ENCODE assay signal across 11 mouse cellular contexts in the genomic region with DNA sequence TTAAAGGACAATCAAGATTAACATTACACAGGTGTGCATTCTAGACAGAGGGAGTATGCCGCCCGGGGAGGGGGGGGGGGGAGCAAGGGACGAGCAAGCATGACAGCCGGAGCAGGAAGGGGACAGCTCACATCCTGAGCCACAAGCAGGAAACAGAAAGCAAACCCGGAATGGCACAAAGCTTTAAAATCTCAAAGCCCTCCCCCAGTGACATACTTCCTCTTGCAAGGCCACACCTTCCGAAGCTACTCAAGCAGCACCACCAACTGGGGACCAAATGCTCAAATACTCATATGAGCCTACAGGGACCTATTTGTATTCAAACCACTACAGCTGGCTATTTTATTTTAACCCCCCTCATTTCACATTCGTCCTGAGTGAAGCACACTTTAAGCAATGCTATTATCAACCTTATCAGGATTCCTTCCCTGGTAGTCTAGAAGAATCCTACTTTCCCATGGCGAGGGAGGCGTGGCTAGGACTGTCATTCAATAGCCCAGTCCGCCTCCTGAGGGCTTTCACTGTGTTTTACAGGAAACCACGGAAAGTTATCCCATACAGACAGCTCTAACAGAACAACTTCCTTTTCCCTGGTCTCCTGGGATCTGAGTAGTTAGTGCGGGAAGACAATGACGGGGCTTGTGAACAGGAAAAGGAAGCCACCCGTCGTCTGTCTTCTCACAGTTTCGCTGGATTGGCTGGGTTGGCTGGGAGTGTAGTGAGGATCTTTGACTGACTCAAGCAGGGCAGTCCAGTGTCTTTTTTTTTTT.
A peak's percentile ranks its signal among the peaks of the same experiment; 100 is the strongest.
DNase-seq lines count a peak whose midpoint lies in the region; TF ChIP-seq lines count a peak whose summit lies in the region.
"Had no signal": no experiment of that assay in that cellular context is flagged by ENCODE, and none has a peak within 500 bp of the region (broad histone marks: within the 10 kb centered on the region; RNA-seq: fewer than 3 reads in every experiment).

No protein-coding gene starts in this region.

- H3K36me3 ChIP-seq in heart, embryonic 10.5 days: no peaks in the 10 kb centered on the region

- intact Hi-C loops in gastrocnemius, adult 2 months (cut with DNase I): no loop called here

- WGBS in heart, embryonic 10.5 days: 46% methylated on average over 16 of the region's 16 CpGs

- H3K4me3 ChIP-seq in gastrocnemius, adult 2 months: peak overlapping the region; percentile 51
- no peak overlapping the region for H3K4me3 ChIP-seq in heart, embryonic 10.5 days

- TF ChIP-seq CTCF in gastrocnemius, adult 2 months (IDR thresholded peaks at IDR 0.05): no peak

- no peaks in the 10 kb centered on the region for H3K9me3 ChIP-seq in heart, embryonic 10.5 days

- H3K27ac ChIP-seq in gastrocnemius, adult 2 months: no peak overlapping the region
- peak overlapping the region; percentile 52 for H3K27ac ChIP-seq in heart, embryonic 10.5 days
- H3K27ac ChIP-seq: liver, embryonic 14.5 days had no signal

- peaks cover 28% of the 10 kb centered on the region for H3K4me1 ChIP-seq in heart, embryonic 10.5 days

- peak; percentile 29 for DNase-seq in gastrocnemius, adult 2 months
- no peak for DNase-seq in gastrocnemius, adult 8-10 months (ENCODE audit: low spot score in 2 of 2)
- no peak for DNase-seq in heart, embryonic 10.5 days (ENCODE audit: low spot score)
- peak; percentile 61 for DNase-seq in kidney, adult 9 months
- peak; percentile 43 for DNase-seq in mesoderm, embryonic 11.5 days (ENCODE audit: low read depth, low spot score)
- no peak for DNase-seq in frontal cortex, postnatal 10 days (ENCODE audit: low spot score in 2 of 2)
- DNase-seq in cerebellum, adult 9-10 months: no peak
- DNase-seq in layer of hippocampus, adult 9-11 months: no peak
- DNase-seq: B cell, adult 2 months; cerebellum, adult 11-12 months had no signal

- no peaks in the 10 kb centered on the region for H3K27me3 ChIP-seq in heart, embryonic 10.5 days (ENCODE audit: insufficient read depth, poor library complexity, severe bottlenecking)

Comparison
In these comparisons a context has a peak if more than half of its experiments do, and no peak if none do; other contexts are left out.
1. DNase-seq: peak in gastrocnemius, adult 2 months (single experiment), kidney, adult 9 months (single experiment) and mesoderm, embryonic 11.5 days (single experiment); none in gastrocnemius, adult 8-10 months (0 of 2), heart, embryonic 10.5 days (single experiment), frontal cortex, postnatal 10 days (0 of 2), cerebellum, adult 9-10 months (single experiment) and layer of hippocampus, adult 9-11 months (single experiment).